Mouse (Mus musculus) gastrocnemius, postnatal 4 days (tissue): ENCODE measurements at regions not wholly inside any gene's neighbourhood (a gene's known extent, or its start where the extent isn't known, plus 50 kb on each side); places are given as distances from the start of the nearest gene placed in this dataset.

ENCODE experiments used
- DNase-seq, 2 experiments: peaks; one replicate each; pipeline ENCODE4 v3.0.0; 2021 to 2022; ENCODE audit warnings: low spot score in 2 of 2, mixed read lengths in 2 of 2

GRCm38 (mm10) chr1:143886014-143886413 lies 108.9 kb downstream of the Uchl5 start:
- DNase-seq: no peak

DNA sequence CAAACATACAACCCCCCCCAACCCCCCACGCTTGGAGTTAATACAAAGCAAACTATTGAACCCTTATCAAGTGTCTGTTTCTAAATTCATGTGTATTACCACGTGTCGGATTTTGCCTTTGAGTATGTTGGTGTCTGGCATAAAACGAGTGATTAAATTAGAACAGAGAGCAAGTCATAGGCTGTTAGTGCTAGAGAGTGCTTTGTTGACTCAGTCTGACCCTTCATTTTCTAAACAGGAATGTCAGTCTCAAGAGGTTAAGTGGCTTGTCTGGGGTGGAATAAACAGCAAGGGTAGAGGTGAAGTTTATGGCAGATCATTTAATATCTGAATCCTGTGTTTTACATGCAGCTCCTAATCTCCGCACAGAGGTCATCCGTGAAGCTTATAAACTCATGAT lies 104.1 kb downstream of the Uchl5 start:
- no peak for DNase-seq

DNA sequence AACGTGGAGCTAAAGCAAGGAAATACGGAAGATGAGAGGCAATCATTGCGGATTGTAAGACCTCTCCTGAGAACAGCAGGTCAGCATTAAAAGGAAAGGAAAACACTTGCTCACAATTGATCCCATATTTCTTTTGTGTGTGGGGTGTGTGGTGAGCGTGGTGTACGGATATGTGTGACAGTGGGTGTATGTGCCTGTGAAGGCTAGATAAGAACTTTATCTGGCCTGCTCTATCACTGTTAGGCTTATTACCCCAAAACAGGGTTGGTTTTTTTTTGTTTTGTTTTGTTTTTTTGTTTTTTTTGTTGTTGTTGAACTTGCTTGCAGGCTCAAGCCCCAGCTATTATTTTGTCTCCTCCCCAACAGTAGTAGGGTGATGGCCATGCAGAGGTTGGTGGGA lies 102.5 kb downstream of the Uchl5 start:
- no peak for DNase-seq

- no peak for DNase-seq
Observed at GRCm38 (mm10) chr1:143878266-143878665, 101.2 kb downstream of the Uchl5 start.

GRCm38 (mm10) chr1:143860319-143860718 lies 83.2 kb downstream of the Uchl5 start:
- DNase-seq: no peak

DNA sequence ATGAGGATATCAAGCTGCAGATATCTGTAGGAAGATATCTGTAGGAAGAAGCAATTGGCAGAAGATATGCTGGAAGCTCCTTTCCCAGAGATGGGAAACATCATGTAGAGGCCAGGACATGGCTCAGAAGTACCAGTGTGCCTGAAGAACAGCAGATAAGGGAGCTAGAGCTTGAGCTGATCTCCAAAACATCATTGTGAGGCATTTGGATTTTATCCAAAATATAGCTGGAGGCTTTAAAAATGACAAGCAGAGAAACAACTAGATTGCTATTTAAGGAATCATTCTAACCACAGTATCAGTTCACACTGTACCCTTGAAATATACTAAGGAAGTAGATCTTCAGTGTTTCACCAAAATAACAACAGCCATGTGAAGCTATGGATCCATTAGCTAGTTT lies 81.5 kb downstream of the Uchl5 start:
- DNase-seq: no peak
